Mouse (Mus musculus): Measurements from ENCODE around the gene Man2b1. TPM values are rescaled to one million over a fixed set of nuclear protein-coding genes. Genes with fewer than 3 reads are reported as not detected.

The Man2b1 gene
- polyA plus RNA-seq, 1 experiment from 2014 or later, result 46.7 TPM

DNA sequence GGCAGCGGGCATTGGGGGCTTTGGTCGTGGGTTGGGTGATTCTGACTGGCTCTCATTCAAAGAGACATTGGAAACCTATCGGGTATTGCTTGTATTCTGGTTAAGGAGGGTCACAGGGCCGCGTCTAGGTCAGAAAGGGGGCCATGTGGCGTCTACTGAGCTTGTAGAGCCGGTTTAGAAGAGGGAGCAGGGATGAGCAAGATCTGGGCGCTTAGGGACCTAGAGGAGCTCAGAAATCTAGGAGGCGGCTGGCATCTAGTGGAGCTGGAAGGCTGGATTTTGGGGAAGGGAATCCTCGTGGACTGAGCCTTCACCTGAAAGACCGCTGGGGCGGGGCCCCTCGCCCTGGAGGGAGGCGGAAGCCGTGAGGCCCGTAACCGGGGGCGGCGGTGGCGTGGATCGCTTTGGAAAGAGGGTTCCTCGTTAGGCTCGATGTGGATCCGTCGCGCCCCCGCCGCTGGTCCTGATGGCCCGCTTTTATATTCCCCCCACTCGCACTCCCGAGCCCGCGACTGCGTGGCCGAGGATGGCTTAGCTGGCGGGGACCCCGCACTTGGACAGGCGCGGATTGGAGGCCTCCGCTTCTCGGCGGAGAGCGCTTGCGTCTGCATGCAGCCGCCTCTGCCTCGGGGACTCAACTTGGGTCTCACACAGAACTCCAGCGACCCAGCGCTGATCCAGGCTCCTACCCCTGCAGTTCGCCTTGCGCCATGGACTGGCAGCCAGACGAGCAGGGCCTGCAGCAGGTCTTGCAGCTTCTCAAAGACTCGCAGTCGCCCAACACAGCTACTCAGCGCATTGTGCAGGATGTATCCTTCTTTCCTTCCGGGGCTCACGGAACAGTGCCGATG, 45.2 kb upstream of the Man2b1 start:
- Histone ChIP-seq H3K27me3 (replicated peaks; ENCODE audit: control insufficient read depth, insufficient read depth, low read length) (no peaks in the 10 kb centered on the region), H3K36me3 (ENCODE audit: control insufficient read depth, insufficient read depth, low read length) (peaks cover 40% of the 10 kb centered on the region), H3K4me2 (ENCODE audit: low read length) (peak overlapping the region; percentile 60), H3K4me1 (replicated peaks; ENCODE audit: control insufficient read depth, insufficient read depth, low read length) (peaks cover 14% of the 10 kb centered on the region), H3K9me3 (ENCODE audit: control insufficient read depth, low read length) (no peaks in the 10 kb centered on the region), H3K9ac (ENCODE audit: low read length) (peak overlapping the region; percentile 69), H3K4me3 (ENCODE audit: low read depth, low read length) (peak overlapping the region; percentile 64), H3K27ac (ENCODE audit: low read depth) (peak overlapping the region; percentile 99)
- ATAC-seq (replicated peaks; ENCODE audit: low FRiP score, low TSS enrichment, low read depth) (peak; percentile 4; the same call in 1 of the 2 replicates), DNase-seq (ENCODE audit: low spot score) (peak; percentile 83)
- under 1% methylated on average over 57 of the region's 57 CpGs for WGBS

GRCm38 (mm10) chr8:85043619-85044018, 39.5 kb upstream of the Man2b1 start:
- Histone ChIP-seq H3K4me1 (replicated peaks; ENCODE audit: control insufficient read depth, insufficient read depth, low read length) (peaks cover 6% of the 10 kb centered on the region), H3K4me2 (ENCODE audit: low read length) (no peak overlapping the region), H3K27ac (ENCODE audit: low read depth) (no peak overlapping the region), H3K4me3 (ENCODE audit: low read depth, low read length) (no peak overlapping the region), H3K36me3 (ENCODE audit: control insufficient read depth, insufficient read depth, low read length) (peaks cover 87% of the 10 kb centered on the region), H3K9ac (ENCODE audit: low read length) (no peak overlapping the region), H3K27me3 (replicated peaks; ENCODE audit: control insufficient read depth, insufficient read depth, low read length) (no peaks in the 10 kb centered on the region), H3K9me3 (ENCODE audit: control insufficient read depth, low read length) (no peaks in the 10 kb centered on the region)
- no peak for DNase-seq (ENCODE audit: low spot score)
- WGBS, result 94% methylated on average over 6 of the region's 6 CpGs
- no peak for ATAC-seq (replicated peaks; ENCODE audit: low FRiP score, low TSS enrichment, low read depth)

DNA sequence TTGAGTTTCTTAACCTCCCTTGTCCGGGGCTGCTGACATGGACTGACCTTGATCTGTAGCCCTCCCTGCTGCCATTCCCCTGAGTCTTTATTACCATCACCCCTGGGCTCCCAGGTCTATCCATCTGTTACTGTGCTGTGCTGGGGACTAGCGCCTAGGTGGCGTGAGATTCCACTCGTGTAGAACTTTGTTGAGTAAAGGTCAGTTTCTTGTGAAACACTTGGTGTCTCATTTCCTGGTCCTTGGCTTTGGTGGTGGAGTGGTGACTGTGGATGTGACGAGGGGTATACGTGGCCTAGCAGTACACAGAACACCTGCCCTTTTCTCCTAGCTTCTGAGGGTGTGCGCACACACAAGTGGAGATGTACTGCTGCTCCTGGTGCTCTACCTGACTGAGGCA, 25.7 kb upstream of the Man2b1 start:
- H3K4me2 ChIP-seq (ENCODE audit: low read length), result no peak overlapping the region
- H3K4me1 ChIP-seq (replicated peaks; ENCODE audit: control insufficient read depth, insufficient read depth, low read length), result peaks cover 14% of the 10 kb centered on the region; the same call in 1 of the 2 replicates
- H3K9ac ChIP-seq (ENCODE audit: low read length), result no peak overlapping the region
- H3K9me3 ChIP-seq (ENCODE audit: control insufficient read depth, low read length), result no peaks in the 10 kb centered on the region
- WGBS, result 81% methylated on average over 7 of the region's 7 CpGs
- no peak overlapping the region for H3K27ac ChIP-seq (ENCODE audit: low read depth)
- H3K36me3 ChIP-seq (ENCODE audit: control insufficient read depth, insufficient read depth, low read length), result peaks cover 47% of the 10 kb centered on the region
- DNase-seq (ENCODE audit: low spot score) (no peak), ATAC-seq (replicated peaks; ENCODE audit: low FRiP score, low TSS enrichment, low read depth) (no peak)
- H3K4me3 ChIP-seq (ENCODE audit: low read depth, low read length), result no peak overlapping the region
- H3K27me3 ChIP-seq (replicated peaks; ENCODE audit: control insufficient read depth, insufficient read depth, low read length), result no peaks in the 10 kb centered on the region

DNA sequence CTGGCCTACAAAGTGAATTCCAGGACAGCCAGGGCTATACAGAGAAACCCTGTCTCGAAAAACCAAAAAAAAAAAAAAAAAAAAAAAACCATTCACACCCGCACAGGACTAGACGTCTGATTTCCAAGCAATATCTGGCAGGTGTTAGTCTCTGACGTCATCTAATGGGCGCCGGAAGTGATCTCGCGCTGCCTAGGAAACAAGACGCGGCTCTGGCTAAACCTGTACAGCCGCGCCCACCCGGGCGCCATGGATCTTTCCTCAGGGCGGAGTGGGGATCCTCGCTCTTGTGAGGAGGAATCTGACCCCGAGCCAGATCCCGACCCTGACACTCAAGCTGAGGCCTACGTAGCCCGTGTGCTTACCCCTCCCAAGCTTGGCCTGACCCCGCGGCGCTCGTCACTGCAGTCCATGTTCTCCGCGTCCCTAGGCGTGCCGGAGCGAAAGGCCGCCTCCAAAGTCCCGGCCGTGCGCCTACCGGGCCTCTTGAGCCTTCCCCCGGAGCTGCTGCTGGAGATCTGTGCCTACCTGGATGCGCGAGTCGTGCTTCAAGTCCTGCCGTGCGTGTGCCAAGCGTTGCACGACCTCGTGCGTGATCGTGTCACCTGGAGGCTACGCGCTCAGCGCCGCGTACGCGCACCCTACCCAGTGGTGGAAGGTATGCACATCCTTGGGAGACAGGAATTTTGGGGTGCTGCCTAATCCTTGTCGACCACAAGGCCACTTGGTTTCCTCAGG, 23.0 kb upstream of the Man2b1 start, which contains the start of gene Fbxw9:
Gene Fbxw9 (plus strand): TSS at position 177 of the 738 bp plus-strand sequence.
- peak; percentile 89 for ATAC-seq (replicated peaks; ENCODE audit: low FRiP score, low TSS enrichment, low read depth)
- H3K9ac ChIP-seq (ENCODE audit: low read length), result peak within 1 kb of the TSS; percentile 69
- H3K4me3 ChIP-seq (ENCODE audit: low read depth, low read length), result peak within 1 kb of the TSS; percentile 85
- WGBS, result under 1% methylated on average over 52 of the region's 53 CpGs
- H3K9me3 ChIP-seq (ENCODE audit: control insufficient read depth, low read length), result no peaks in the 10 kb centered on the region
- H3K27me3 ChIP-seq (replicated peaks; ENCODE audit: control insufficient read depth, insufficient read depth, low read length), result no peaks in the 10 kb centered on the region
- H3K27ac ChIP-seq (ENCODE audit: low read depth), result no peak within 1 kb of the TSS
- peaks cover 27% of the 10 kb centered on the region for H3K36me3 ChIP-seq (ENCODE audit: control insufficient read depth, insufficient read depth, low read length)
- DNase-seq (ENCODE audit: low spot score), result peak; percentile 97
- peaks cover 14% of the 10 kb centered on the region; the same call in 1 of the 2 replicates for H3K4me1 ChIP-seq (replicated peaks; ENCODE audit: control insufficient read depth, insufficient read depth, low read length)
- peak within 1 kb of the TSS; percentile 94 for H3K4me2 ChIP-seq (ENCODE audit: low read length)

GRCm38 (mm10) chr8:85062603-85063002, 20.5 kb upstream of the Man2b1 start:
- DNase-seq (ENCODE audit: low spot score), result no peak

GRCm38 (mm10) chr8:85065213-85065612, 17.9 kb upstream of the Man2b1 start:
- Histone ChIP-seq H3K9me3 (ENCODE audit: control insufficient read depth, low read length) (no peaks in the 10 kb centered on the region), H3K4me1 (replicated peaks; ENCODE audit: control insufficient read depth, insufficient read depth, low read length) (peaks cover 14% of the 10 kb centered on the region; the same call in 1 of the 2 replicates), H3K9ac (ENCODE audit: low read length) (no peak overlapping the region), H3K27ac (ENCODE audit: low read depth) (no peak overlapping the region), H3K4me3 (ENCODE audit: low read depth, low read length) (no peak overlapping the region), H3K4me2 (ENCODE audit: low read length) (no peak overlapping the region), H3K27me3 (replicated peaks; ENCODE audit: control insufficient read depth, insufficient read depth, low read length) (no peaks in the 10 kb centered on the region), H3K36me3 (ENCODE audit: control insufficient read depth, insufficient read depth, low read length) (peaks cover 19% of the 10 kb centered on the region; the same call in 1 of the 2 replicates)
- WGBS, result 29% methylated on average over 2 of the region's 2 CpGs
- ATAC-seq (replicated peaks; ENCODE audit: low FRiP score, low TSS enrichment, low read depth), result no peak
- no peak for DNase-seq (ENCODE audit: low spot score)

More at GRCm38 (mm10) chr8:85062603-85063002, 20.5 kb upstream of the Man2b1 start:
- H3K9ac ChIP-seq (ENCODE audit: low read length), result no peak overlapping the region
- no peak overlapping the region for H3K27ac ChIP-seq (ENCODE audit: low read depth)
- ATAC-seq (replicated peaks; ENCODE audit: low FRiP score, low TSS enrichment, low read depth), result no peak
- no peak overlapping the region for H3K4me2 ChIP-seq (ENCODE audit: low read length)
- H3K36me3 ChIP-seq (ENCODE audit: control insufficient read depth, insufficient read depth, low read length), result peaks cover 22% of the 10 kb centered on the region; the same call in 1 of the 2 replicates
- 96% methylated on average over 4 of the region's 4 CpGs for WGBS
- no peaks in the 10 kb centered on the region for H3K27me3 ChIP-seq (replicated peaks; ENCODE audit: control insufficient read depth, insufficient read depth, low read length)
- no peak overlapping the region for H3K4me3 ChIP-seq (ENCODE audit: low read depth, low read length)
- peaks cover 14% of the 10 kb centered on the region; the same call in 1 of the 2 replicates for H3K4me1 ChIP-seq (replicated peaks; ENCODE audit: control insufficient read depth, insufficient read depth, low read length)
- H3K9me3 ChIP-seq (ENCODE audit: control insufficient read depth, low read length), result no peaks in the 10 kb centered on the region

DNA sequence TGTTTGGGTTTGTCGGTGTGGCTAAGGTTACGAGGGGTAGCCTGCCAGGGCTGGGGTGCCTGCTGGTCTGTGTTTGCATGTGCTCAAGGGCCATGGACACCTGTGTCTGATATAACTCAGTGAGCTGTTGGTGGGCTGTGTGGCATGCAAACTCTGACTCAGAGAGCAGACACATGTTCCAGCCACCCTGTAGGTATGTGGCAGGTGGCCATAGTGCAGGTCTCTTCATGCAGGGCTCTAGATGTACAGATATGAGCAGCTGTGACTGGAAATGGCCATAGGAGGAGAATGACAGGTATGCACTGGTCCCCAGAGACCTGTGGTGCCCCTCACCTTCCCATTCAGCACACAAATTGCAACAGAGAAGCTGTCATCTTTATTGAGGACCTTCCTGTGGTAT, 15.9 kb upstream of the Man2b1 start:
- DNase-seq (ENCODE audit: low spot score) (no peak), ATAC-seq (replicated peaks; ENCODE audit: low FRiP score, low TSS enrichment, low read depth) (no peak)
- Histone ChIP-seq H3K4me2 (ENCODE audit: low read length) (no peak overlapping the region), H3K27ac (ENCODE audit: low read depth) (no peak overlapping the region), H3K9me3 (ENCODE audit: control insufficient read depth, low read length) (no peaks in the 10 kb centered on the region), H3K4me1 (replicated peaks; ENCODE audit: control insufficient read depth, insufficient read depth, low read length) (no peaks in the 10 kb centered on the region), H3K9ac (ENCODE audit: low read length) (no peak overlapping the region), H3K4me3 (ENCODE audit: low read depth, low read length) (no peak overlapping the region), H3K27me3 (replicated peaks; ENCODE audit: control insufficient read depth, insufficient read depth, low read length) (no peaks in the 10 kb centered on the region), H3K36me3 (ENCODE audit: control insufficient read depth, insufficient read depth, low read length) (peaks cover 19% of the 10 kb centered on the region; the same call in 1 of the 2 replicates)
- 97% methylated on average over 2 of the region's 2 CpGs for WGBS

DNA sequence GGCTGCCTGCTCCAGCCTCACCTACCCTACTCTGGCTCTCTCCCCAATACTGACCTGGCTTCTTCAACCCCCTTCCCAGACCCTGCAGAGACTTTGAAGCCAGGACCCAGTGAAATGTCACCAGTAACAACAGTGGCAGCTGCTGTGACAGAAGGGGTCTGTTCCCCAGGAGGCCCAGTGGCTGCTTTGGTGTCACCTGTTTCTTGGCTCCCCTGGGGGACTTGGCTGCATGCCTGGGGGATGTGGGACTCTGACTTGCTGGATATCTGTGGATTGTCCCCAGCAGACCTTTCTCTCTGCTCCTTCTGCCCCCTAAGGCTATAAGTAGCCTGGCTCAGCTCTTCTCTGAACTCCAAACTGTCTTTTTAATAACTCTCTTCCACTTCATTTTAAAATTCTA, 15.1 kb upstream of the Man2b1 start, which contains the start of gene Gm5741:
Gene Gm5741 (minus strand): TSS at position 1 of the 400 bp plus-strand sequence.
- Histone ChIP-seq H3K4me2 (ENCODE audit: low read length) (no peak within 1 kb of the TSS), H3K9ac (ENCODE audit: low read length) (no peak within 1 kb of the TSS), H3K27ac (ENCODE audit: low read depth) (no peak within 1 kb of the TSS), H3K27me3 (replicated peaks; ENCODE audit: control insufficient read depth, insufficient read depth, low read length) (no peaks in the 10 kb centered on the region), H3K36me3 (ENCODE audit: control insufficient read depth, insufficient read depth, low read length) (peaks cover 19% of the 10 kb centered on the region; the same call in 1 of the 2 replicates), H3K4me3 (ENCODE audit: low read depth, low read length) (no peak within 1 kb of the TSS), H3K4me1 (replicated peaks; ENCODE audit: control insufficient read depth, insufficient read depth, low read length) (no peaks in the 10 kb centered on the region; the same call in 1 of the 2 replicates), H3K9me3 (ENCODE audit: control insufficient read depth, low read length) (no peaks in the 10 kb centered on the region)
- no peak for ATAC-seq (replicated peaks; ENCODE audit: low FRiP score, low TSS enrichment, low read depth)
- no peak for DNase-seq (ENCODE audit: low spot score)
